Mouse (Mus musculus): ENCODE results near the gene Abhd12. TPM values are rescaled to one million over a fixed set of nuclear protein-coding genes. Genes with fewer than 3 reads are reported as not detected.

The Abhd12 gene
- total RNA-seq, 2 experiments from 2014 or later, result 23.8 to 27.8 TPM

- DNase-seq (ENCODE audit: low spot score), result no peak
Observed at GRCm38 (mm10) chr2:150858724-150859487, 45.6 kb downstream of the Abhd12 start.

GRCm38 (mm10) chr2:150855186-150855585 lies 49.4 kb downstream of the Abhd12 start:
- no peak for DNase-seq (ENCODE audit: low spot score)

- no peak for DNase-seq (ENCODE audit: low spot score)
Observed at GRCm38 (mm10) chr2:150851251-150851650, 53.3 kb downstream of the Abhd12 start.

DNA sequence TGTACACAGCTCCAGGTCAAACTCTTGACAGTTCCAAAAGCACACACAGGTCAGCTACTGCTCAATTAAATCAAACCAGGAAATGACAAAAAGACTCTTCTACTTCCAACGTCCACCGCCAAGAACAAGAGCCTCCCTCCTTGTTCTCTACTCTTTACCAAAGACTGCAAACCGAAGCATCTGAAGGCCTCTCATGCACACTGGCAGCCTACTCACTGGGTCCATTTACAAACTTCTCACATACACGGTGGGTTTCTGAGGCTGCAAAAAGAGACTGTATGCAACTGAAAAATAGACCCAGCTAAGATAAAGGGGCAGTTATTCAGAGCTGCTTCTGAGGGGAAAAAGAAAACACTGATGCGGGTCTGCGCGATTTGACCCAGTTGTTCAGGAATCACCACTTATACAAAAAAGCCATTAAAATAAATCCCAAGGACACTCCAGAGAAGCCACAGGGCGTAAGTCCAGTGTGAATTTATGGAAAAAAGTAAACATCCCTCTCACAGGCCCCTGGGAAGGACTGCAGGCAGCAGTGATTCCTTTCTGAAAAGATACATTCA lies 57.0 kb downstream of the Abhd12 start:
- no peak for DNase-seq (ENCODE audit: low spot score)

- no peak for DNase-seq (ENCODE audit: low spot score)
Observed at GRCm38 (mm10) chr2:150844798-150845197, 59.7 kb downstream of the Abhd12 start.

DNA sequence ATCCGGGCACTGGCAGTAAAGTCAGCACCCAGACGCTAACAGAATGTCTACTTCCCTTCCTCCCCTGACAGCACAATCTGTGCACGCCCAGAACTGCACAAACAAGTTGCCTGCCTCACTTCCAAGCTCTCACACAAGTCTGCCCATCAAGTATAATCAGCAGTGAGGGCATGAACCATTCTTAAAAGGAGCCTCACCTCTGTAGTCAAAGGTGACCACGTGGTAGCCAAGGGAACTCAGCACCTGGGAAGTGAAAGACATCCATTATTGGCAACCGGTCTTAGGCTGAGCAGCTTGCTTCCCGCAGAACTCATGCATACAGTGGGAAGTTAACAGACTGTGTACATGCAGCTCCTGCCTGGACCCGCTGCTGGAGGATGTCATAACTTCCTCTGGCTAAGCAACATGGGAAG lies 62.5 kb downstream of the Abhd12 start:
- DNase-seq (ENCODE audit: low spot score), result no peak

DNA sequence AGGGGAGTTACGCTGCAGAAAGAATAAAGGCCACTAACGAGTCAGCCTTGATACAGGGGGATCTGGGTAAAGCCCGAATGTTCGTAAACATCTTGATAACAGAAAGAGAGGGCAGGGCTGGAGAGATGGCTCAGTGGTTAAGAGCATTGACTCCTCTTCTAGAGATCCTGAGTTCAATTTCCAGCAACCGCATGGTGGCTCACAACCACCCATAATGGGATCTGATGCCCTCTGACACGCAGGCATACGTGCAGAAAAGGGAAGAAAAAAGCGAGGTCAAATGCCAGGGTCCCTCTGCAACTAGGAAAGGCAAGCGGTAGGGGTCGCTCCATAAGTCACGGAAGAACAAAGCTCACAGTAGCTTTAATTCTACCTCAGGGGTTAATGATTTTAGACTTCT lies 63.4 kb downstream of the Abhd12 start:
- DNase-seq (ENCODE audit: low spot score), result no peak

GRCm38 (mm10) chr2:150839686-150840471 lies 64.7 kb downstream of the Abhd12 start:
- no peak for DNase-seq (ENCODE audit: low spot score)

GRCm38 (mm10) chr2:150837781-150838180 lies 66.8 kb downstream of the Abhd12 start:
- no peak for DNase-seq (ENCODE audit: low spot score)

GRCm38 (mm10) chr2:150836906-150837305 lies 67.6 kb downstream of the Abhd12 start:
- DNase-seq (ENCODE audit: low spot score), result no peak

DNA sequence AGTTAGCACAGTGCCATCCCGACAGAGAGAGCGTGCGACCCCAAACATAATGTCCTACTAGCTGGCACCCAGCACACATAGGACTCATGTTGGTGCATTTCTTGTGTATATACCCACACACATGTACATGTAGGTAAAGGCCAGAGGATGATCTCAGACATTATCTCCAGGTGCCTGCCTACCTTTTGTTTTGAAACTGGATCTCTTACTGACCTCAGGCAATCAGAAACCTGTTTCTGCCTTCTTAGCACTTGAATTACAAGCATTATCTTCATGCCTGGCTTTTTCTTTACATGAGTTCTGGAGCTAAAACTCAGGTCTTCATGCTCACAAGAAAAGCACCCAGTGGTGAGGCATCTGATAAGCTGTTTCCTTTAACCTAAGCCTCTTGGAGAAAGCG lies 68.6 kb downstream of the Abhd12 start:
- no peak for DNase-seq (ENCODE audit: low spot score)

- no peak for DNase-seq (ENCODE audit: low spot score)
Observed at GRCm38 (mm10) chr2:150834616-150835015, 69.9 kb downstream of the Abhd12 start.

DNA sequence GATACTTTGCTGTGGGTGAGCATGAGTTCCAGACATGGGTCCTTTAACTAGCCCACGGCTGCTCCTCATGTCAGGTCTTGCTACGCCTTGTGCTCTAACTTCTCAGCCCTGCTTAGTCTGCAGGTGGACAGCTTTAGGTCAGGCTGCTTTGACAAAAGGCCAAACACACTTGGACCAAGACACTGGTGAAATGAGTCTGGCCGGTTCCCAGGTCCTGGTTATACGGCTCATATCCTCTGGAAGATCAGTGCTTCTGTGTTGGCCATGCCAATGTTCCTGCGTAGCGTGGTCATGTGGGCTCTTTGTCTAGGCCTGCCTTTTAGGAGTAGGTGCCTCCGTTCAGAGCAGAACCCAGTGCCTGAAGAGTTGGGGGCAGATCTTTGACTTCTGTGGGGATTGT lies 72.5 kb downstream of the Abhd12 start:
- DNase-seq (ENCODE audit: low spot score), result no peak

GRCm38 (mm10) chr2:150830911-150831441 lies 73.6 kb downstream of the Abhd12 start:
- no peak for DNase-seq (ENCODE audit: low spot score)

GRCm38 (mm10) chr2:150830011-150830410 lies 74.5 kb downstream of the Abhd12 start:
- DNase-seq (ENCODE audit: low spot score), result no peak

DNA sequence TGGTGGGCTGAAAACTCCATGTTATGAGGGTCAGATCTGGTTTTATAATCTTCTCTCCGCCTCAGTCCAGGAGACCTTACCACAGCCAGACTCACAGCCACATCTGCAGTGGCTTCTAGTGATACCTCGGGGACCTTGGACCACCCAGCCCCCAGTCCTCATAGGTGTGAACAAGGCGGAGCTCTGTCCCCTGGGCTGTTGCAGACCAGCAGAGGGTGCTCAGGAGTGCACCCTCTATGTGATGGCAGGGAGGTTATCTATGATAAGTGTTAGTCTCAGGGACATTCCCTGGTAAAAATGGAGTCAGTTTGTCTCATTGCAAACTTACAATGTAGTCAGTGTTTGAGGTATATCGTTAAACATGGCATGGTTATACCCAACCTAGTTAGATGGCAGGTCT lies 75.9 kb downstream of the Abhd12 start:
- no peak for DNase-seq (ENCODE audit: low spot score)

- no peak for DNase-seq (ENCODE audit: low spot score)
Observed at GRCm38 (mm10) chr2:150828164-150828563, 76.4 kb downstream of the Abhd12 start.

DNA sequence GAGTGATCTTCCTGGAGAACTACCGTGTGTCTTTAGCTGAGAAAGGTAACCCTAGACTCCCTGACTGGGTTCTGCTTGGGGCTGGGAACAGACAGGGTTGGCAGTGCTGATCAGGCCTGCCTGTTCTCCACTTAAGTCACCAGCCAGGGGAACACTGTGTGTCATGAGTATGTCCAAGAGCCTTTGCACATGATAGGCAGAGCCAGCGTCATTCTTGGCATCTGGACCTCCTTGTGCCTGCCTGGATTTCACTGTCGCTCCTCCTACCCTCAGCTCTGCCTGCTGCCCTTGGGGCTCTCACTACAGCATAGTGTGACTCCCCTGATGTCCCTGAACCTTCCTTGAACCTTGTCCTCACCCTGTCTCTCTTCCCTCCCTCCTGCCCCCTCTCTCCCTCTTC lies 78.1 kb downstream of the Abhd12 start:
- peak; percentile 26 for DNase-seq (ENCODE audit: low spot score)

DNA sequence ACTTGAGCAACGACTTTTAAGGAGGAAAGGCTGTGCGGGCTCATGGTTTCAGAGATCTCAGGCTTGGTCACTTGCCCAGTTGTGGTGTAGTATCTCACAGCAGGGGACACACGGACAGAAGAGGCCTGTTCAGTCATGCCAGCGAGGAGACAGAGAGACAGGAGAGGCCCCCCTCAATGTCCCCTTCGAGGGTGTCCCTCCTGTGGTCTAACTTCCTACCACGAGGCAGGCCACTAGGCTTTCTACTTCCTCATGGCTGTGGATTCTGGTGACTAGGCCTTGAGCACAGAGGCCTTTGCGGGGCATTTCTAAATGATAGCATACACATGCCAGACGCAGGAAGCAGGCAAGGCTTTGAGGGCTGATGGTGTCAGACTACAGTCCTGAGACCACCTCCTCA lies 81.6 kb downstream of the Abhd12 start:
- DNase-seq (ENCODE audit: low spot score), result no peak

DNA sequence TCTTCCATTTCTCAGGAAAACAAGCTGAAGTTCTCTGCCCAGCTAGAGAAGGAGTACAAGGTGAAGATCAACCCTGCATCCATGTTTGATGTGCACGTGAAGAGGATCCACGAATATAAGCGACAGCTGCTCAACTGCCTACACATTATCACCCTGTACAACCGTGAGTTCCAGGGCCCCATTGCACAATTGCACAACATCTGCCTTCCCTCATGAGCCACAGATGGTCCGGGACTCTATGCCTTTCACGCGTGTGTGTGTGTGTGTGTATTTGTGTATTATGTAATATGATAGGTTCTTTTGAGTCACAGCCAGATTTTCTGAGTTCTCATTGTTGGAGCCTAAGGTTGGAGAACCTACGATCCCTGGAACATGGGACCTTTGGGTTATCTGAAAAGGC lies 83.8 kb downstream of the Abhd12 start:
- DNase-seq (ENCODE audit: low spot score), result no peak

DNA sequence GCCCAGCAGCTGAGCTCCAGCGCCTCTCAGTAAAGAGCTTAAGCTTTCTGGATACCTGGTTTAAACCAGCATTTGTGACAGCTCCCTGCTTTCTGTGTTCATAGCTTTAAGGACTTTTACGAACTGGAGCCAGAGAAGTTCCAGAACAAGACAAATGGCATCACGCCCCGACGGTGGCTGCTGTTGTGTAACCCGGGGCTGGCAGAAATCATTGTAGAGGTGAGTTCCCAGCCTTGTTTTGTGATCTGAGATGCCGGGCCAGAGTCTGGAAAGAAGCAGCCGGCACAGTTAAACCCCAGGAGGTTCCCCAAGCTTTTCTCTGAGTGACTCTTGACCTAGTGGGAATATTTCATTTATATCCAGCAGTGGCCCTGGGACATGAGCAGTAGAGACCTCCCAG lies 85.8 kb downstream of the Abhd12 start:
- DNase-seq (ENCODE audit: low spot score), result no peak

- no peak for DNase-seq (ENCODE audit: low spot score)
Observed at GRCm38 (mm10) chr2:150816676-150817402, 87.7 kb downstream of the Abhd12 start.
